1 mouse cellular context compared by ENCODE assay signal in genomic region chr13:49367657-49368440, GRCm38 (mm10).
TF ChIP-seq lines count a peak whose summit lies in the region.

No protein-coding gene starts in this region.

TF ChIP-seq in CH12.LX, 34 proteins besides CTCF, POLR2A, EP300 and RAD21 (continued from another document):
- no peak for TF ChIP-seq USF2 (conservative IDR thresholded peaks at IDR 0.05; ENCODE audit: low read depth, low read length)
- TF ChIP-seq BHLHE40 (IDR thresholded peaks at IDR 0.05; ENCODE audit: low read depth, low read length) = no peak
- TF ChIP-seq ZMIZ1 (IDR thresholded peaks at IDR 0.05; ENCODE audit: low read depth, low read length) = no peak
- no peak for TF ChIP-seq ZC3H11A (IDR thresholded peaks at IDR 0.05; ENCODE audit: low read depth, low read length)
- TF ChIP-seq TBP (conservative IDR thresholded peaks at IDR 0.05; ENCODE audit: low read depth, low read length) = no peak
- no peak for TF ChIP-seq MAX (IDR thresholded peaks at IDR 0.05; ENCODE audit: low read length)
- TF ChIP-seq NRF1 (IDR thresholded peaks at IDR 0.05; ENCODE audit: low read depth, low read length) = no peak
- TF ChIP-seq NELFE (IDR thresholded peaks at IDR 0.05; ENCODE audit: low read depth, low read length) = no peak
- TF ChIP-seq RCOR1 (conservative IDR thresholded peaks at IDR 0.05; ENCODE audit: low read depth, low read length) = no peak
- no peak for TF ChIP-seq IRF4 (IDR thresholded peaks at IDR 0.05; ENCODE audit: low read depth, low read length)
- TF ChIP-seq TCF12 (IDR thresholded peaks at IDR 0.05; ENCODE audit: low read depth, low read length) = no peak
